8 mouse cellular contexts compared by ENCODE assay signal in genomic region chr10:10557570-10558336, GRCm38 (mm10). TPM values are rescaled to one million over a fixed set of nuclear protein-coding genes. Genes with fewer than 3 reads are reported as not detected.
DNase-seq lines count a peak whose midpoint lies in the region; ATAC-seq and TF ChIP-seq lines count a peak whose summit lies in the region.

Gene Rab32, minus strand, starts transcription at chr10:10558265.

- no peaks in the 10 kb centered on the region for H3K27me3 ChIP-seq in neural tube, embryonic 15.5 days (replicated peaks)

- under 1% methylated on average over 51 of the region's 51 CpGs for WGBS in lung, adult 2 months
- WGBS in neural tube, embryonic 15.5 days = under 1% methylated on average over 51 of the region's 51 CpGs

- H3K9ac ChIP-seq in ES-E14 (ENCODE audit: insufficient read depth, low read depth, low read length, poor library complexity, severe bottlenecking) = peak within 1 kb of the TSS; percentile 77
- H3K9ac ChIP-seq in neural tube, embryonic 15.5 days (replicated peaks) = peak within 1 kb of the TSS; percentile 41

- no peaks in the 10 kb centered on the region for H3K9me3 ChIP-seq in ES-E14 (ENCODE audit: control insufficient read depth, insufficient read depth, low read depth, low read length)
- no peaks in the 10 kb centered on the region for H3K9me3 ChIP-seq in neural tube, embryonic 15.5 days (replicated peaks)

- TF ChIP-seq CTCF in layer of hippocampus, adult 2 months (conservative IDR thresholded peaks at IDR 0.05) = peak; percentile 99
- TF ChIP-seq CTCF in lung, adult 2 months (IDR thresholded peaks at IDR 0.05; ENCODE audit: insufficient read depth, low read length) = peak; percentile 83

- H3K36me3 ChIP-seq in ES-E14 (ENCODE audit: control insufficient read depth, insufficient read depth, low read length, poor library complexity, severe bottlenecking) = no peaks in the 10 kb centered on the region
- H3K36me3 ChIP-seq in neural tube, embryonic 15.5 days = no peaks in the 10 kb centered on the region

- no peaks in the 10 kb centered on the region for H3K4me1 ChIP-seq in ES-E14 (ENCODE audit: control insufficient read depth in 2 of 2, insufficient read depth in 2 of 2, low read length in 2 of 2, poor library complexity in 1 of 2)
- H3K4me1 ChIP-seq in lung, adult 2 months (ENCODE audit: control insufficient read depth, insufficient read depth, low read length) = no peaks in the 10 kb centered on the region; the same call in 1 of the 2 replicates
- H3K4me1 ChIP-seq in neural tube, embryonic 15.5 days = peaks cover 12% of the 10 kb centered on the region; the same call in 1 of the 2 replicates

- in situ Hi-C loops in ES-E14 (cut with MboI; ENCODE audit: low sequenced_read_pairs in 2 of 2, unreplicated experiment in 2 of 2) = loop anchor here in 1 of 2 experiments (25.0 kb wide), 1 partner anchor 195 kb away; no protein-coding TSS in a partner anchor

- H3K4me2 ChIP-seq in neural tube, embryonic 15.5 days = peak within 1 kb of the TSS; percentile 96

- ATAC-seq in neural tube, embryonic 15.5 days (ENCODE audit: low FRiP score) = peak; percentile 96

- peak; percentile 45; the same call in 1 of the 2 replicates for TF ChIP-seq POLR2A in lung, adult 2 months (IDR thresholded peaks at IDR 0.05; ENCODE audit: borderline replicate concordance, extremely low read depth, low read depth, low read length)

- H3K27ac ChIP-seq in ES-E14 (ENCODE audit: insufficient read depth, low read depth, low read length, poor library complexity, severe bottlenecking) = no peak within 1 kb of the TSS
- H3K27ac ChIP-seq in layer of hippocampus, adult 2 months = peak within 1 kb of the TSS; percentile 76
- H3K27ac ChIP-seq in neural tube, embryonic 15.5 days (replicated peaks) = no peak within 1 kb of the TSS

- H3K4me3 ChIP-seq in ES-E14 (ENCODE audit: insufficient read depth in 1 of 2, low read depth in 1 of 2, low read length in 2 of 2, poor library complexity in 1 of 2, severe bottlenecking in 1 of 2) = peak within 1 kb of the TSS; percentile 73 to 85
- H3K4me3 ChIP-seq in layer of hippocampus, adult 2 months = peak within 1 kb of the TSS; percentile 68
- H3K4me3 ChIP-seq in lung, adult 2 months (replicated peaks; ENCODE audit: extremely low read depth, low read depth, low read length) = peak within 1 kb of the TSS; percentile 59
- peak within 1 kb of the TSS; percentile 59 for H3K4me3 ChIP-seq in neural tube, embryonic 15.5 days (replicated peaks)

- DNase-seq in ES-E14 (ENCODE audit: low read depth, low spot score) = peak; percentile 85
- peak; percentile 94 for DNase-seq in cerebellum, adult 8-10 months
- peak; percentile 87 for DNase-seq in forelimb bud, embryonic 11.5 days (ENCODE audit: low read depth, low spot score)
- DNase-seq in heart, postnatal 4 days = peak; percentile 96
- peak; percentile 87 to 94 for DNase-seq in layer of hippocampus, adult 2 months (ENCODE audit: low spot score in 2 of 2)
- peak; percentile 92 for DNase-seq in lung, adult 2 months
- DNase-seq in testis, postnatal 14 days (ENCODE audit: low spot score) = peak; percentile 87

TF ChIP-seq in ES-E14, 5 proteins besides CTCF, POLR2A, EP300 and RAD21:
- TF ChIP-seq ZC3H11A (IDR thresholded peaks at IDR 0.05; ENCODE audit: borderline replicate concordance, low read depth, low read length) = peak; percentile 78
- TF ChIP-seq HCFC1 (IDR thresholded peaks at IDR 0.05; ENCODE audit: borderline replicate concordance, insufficient read depth, low read length) = no peak
- no peak for TF ChIP-seq MAFK (IDR thresholded peaks at IDR 0.05; ENCODE audit: insufficient read depth, low read depth, low read length)
TF ChIP-seq in ES-E14: peak in this region for 1.

RNA-seq across cellular contexts. Expression of gene Rab32, which starts in this region (rescaled TPM):
- total RNA-seq in ES-E14 (2012; rRNA removed) = 1.0 and 1.8 TPM in 2 replicates
- total RNA-seq in heart, postnatal 4 days (2021) = 1 to 10 TPM; 2.5 to 2.8 TPM
- 1 to 10 TPM; 3.5 to 4.8 TPM for total RNA-seq in layer of hippocampus, adult 2 months (2021)
- 11.6 and 12.4 TPM in 2 replicates for polyA plus RNA-seq in lung, adult 2 months (2012; rRNA removed)
- 4.5 and 8.3 TPM in 2 replicates for polyA plus RNA-seq in neural tube, embryonic 15.5 days (2015; fragmentation: Nextera tagmentation; extraction: Ambion mirVana)
